Mouse (Mus musculus) hindbrain, embryonic 16.5 days (tissue): ENCODE measurements around the gene Jakmip3. TPM values are rescaled to one million over a fixed set of nuclear protein-coding genes. Genes with fewer than 3 reads are reported as not detected.
A peak's percentile ranks its signal among the peaks of the same experiment; 100 is the strongest.

Experiments used
- ATAC-seq: fragments of 200-750 bp; cut with Nextera tagmentation; 2 replicates; pipeline ENCODE4 v1.8.0; 2017; ENCODE audit warnings: moderate TSS enrichment, moderate library complexity
- H3K27ac ChIP-seq: fragments of 300-500 bp; sonication (generic); 2 replicates; pipeline ENCODE4 v1.5.1; 2014; ENCODE audit warnings: low read depth, mild to moderate bottlenecking, control low read depth, low read length, moderate library complexity
- H3K27me3 ChIP-seq: fragments of 300-500 bp; sonication (generic); replicated peaks from 2 replicates; pipeline ENCODE4 v1.6.1; 2014; ENCODE audit warnings: low read length; ENCODE audit not compliant: control insufficient read depth, insufficient read depth
- H3K36me3 ChIP-seq: fragments of 300-500 bp; sonication (generic); 2 replicates; pipeline ENCODE4 v1.6.1; 2014; ENCODE audit warnings: mild to moderate bottlenecking, low read length, moderate library complexity, mixed read lengths; ENCODE audit not compliant: control insufficient read depth, insufficient read depth
- H3K4me1 ChIP-seq: fragments of 300-500 bp; sonication (generic); 2 replicates; pipeline ENCODE4 v1.6.1; 2014; ENCODE audit warnings: low read depth, low read length; ENCODE audit not compliant: control insufficient read depth, insufficient read depth
- H3K4me2 ChIP-seq: fragments of 300-500 bp; sonication (generic); 2 replicates; pipeline ENCODE4 v1.6.1; 2014; ENCODE audit warnings: mild to moderate bottlenecking, low read length, control low read depth, moderate library complexity
- H3K4me3 ChIP-seq: fragments of 300-500 bp; sonication (generic); 2 replicates; pipeline ENCODE4 v1.5.1; 2014; ENCODE audit warnings: mild to moderate bottlenecking, low read length, control low read depth, moderate library complexity
- H3K9ac ChIP-seq: fragments of 300-500 bp; sonication (generic); 2 replicates; pipeline ENCODE4 v1.6.1; 2014; ENCODE audit warnings: low read depth, mild to moderate bottlenecking, control low read depth, low read length, moderate library complexity
- H3K9me3 ChIP-seq: fragments of 300-500 bp; sonication (generic); 2 replicates; pipeline ENCODE4 v1.6.1; 2014; ENCODE audit warnings: mild to moderate bottlenecking, low read length, moderate library complexity; ENCODE audit not compliant: control insufficient read depth
- WGBS: fragments of 180-500 bp; shearing (Covaris S2); extraction: QIAGEN DNeasy Blood & Tissue Kit; methylation state at CpG from one replicate; pipeline ENCODE4 v1.1.7; 2014; 5-methylcytosine and 5-hydroxymethylcytosine counted together
- polyA plus RNA-seq: library from polyadenylated mRNA; unstranded; fragments of >200 nt; fragmentation: Nextera tagmentation; extraction: Ambion mirVana; gene quantifications from 2 replicates; pipeline ENCODE4 v1.2.1, GENCODE M21; 2015

Gene Jakmip3
- polyA plus RNA-seq, 1 experiment from 2014 or later, result 12.5 TPM

- H3K9me3 ChIP-seq, result no peaks in the 10 kb centered on the region
- no peak overlapping the region for H3K4me3 ChIP-seq
- WGBS, result 78% methylated on average over 5 of the region's 5 CpGs
- no peak overlapping the region for H3K27ac ChIP-seq
- peaks cover 14% of the 10 kb centered on the region for H3K4me1 ChIP-seq
- ATAC-seq, result no peak
- H3K9ac ChIP-seq, result no peak overlapping the region
- peaks cover 25% of the 10 kb centered on the region for H3K36me3 ChIP-seq
- no peaks in the 10 kb centered on the region for H3K27me3 ChIP-seq
- H3K4me2 ChIP-seq, result no peak overlapping the region
Measured at GRCm38 (mm10) chr7:139093124-139093523, 152.6 kb downstream of the Jakmip3 start.

GRCm38 (mm10) chr7:139093781-139094180 lies 153.3 kb downstream of the Jakmip3 start:
- Histone ChIP-seq H3K4me2 (no peak overlapping the region), H3K4me1 (peaks cover 9% of the 10 kb centered on the region), H3K9ac (no peak overlapping the region), H3K36me3 (peaks cover 28% of the 10 kb centered on the region), H3K9me3 (no peaks in the 10 kb centered on the region), H3K4me3 (no peak overlapping the region), H3K27me3 (no peaks in the 10 kb centered on the region), H3K27ac (no peak overlapping the region)
- ATAC-seq, result no peak
- 84% methylated on average over 7 of the region's 7 CpGs for WGBS

DNA sequence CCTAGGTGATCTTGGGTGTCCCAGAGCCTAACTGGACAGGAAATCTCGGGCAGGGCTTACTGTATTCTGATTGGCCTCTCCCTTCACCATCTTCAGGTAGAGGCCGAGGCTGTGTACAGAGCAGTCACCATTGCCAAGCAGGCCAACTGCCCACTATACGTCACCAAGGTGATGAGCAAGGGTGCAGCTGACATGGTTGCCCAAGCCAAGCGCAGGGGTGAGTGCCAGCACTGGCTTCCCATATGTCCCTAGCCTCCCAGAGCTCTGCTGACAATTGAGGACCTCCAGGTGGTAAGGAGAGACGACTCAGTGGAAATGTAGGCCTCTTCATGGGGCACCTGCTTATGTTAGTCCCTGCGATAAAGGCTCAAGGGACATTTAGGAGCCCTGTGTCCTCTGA lies 154.2 kb downstream of the Jakmip3 start:
- Histone ChIP-seq H3K27me3 (no peaks in the 10 kb centered on the region), H3K4me2 (no peak overlapping the region), H3K4me1 (peaks cover 4% of the 10 kb centered on the region), H3K9ac (no peak overlapping the region), H3K36me3 (peaks cover 32% of the 10 kb centered on the region), H3K27ac (no peak overlapping the region), H3K9me3 (no peaks in the 10 kb centered on the region), H3K4me3 (no peak overlapping the region)
- no peak for ATAC-seq
- 73% methylated on average over 6 of the region's 6 CpGs for WGBS

DNA sequence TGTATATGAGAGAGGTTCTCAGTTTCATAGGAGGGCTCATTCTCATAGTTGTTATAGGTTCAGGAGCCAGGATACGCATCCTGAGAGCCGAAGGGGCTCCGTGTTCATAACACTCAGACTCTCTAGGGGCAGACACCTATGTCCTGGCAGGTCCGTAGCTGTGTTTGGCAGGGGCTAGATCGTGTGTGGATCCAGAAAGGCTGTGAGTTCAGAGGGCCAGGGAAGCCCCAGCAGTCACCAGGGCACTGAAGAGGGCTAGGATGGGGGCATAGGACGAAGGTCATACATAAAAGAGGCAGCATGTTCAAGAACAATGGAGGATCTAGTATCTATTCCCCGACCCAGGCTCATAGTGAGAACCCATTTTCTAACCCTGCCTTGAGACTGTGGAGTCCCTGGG lies 154.8 kb downstream of the Jakmip3 start:
- Histone ChIP-seq H3K9me3 (no peaks in the 10 kb centered on the region), H3K4me3 (no peak overlapping the region), H3K4me1 (no peaks in the 10 kb centered on the region; the same call in none of the 2 replicates), H3K4me2 (no peak overlapping the region), H3K27me3 (no peaks in the 10 kb centered on the region), H3K36me3 (peaks cover 33% of the 10 kb centered on the region), H3K27ac (no peak overlapping the region), H3K9ac (no peak overlapping the region; the same call in 1 of the 2 replicates)
- no peak for ATAC-seq
- 82% methylated on average over 7 of the region's 7 CpGs for WGBS

DNA sequence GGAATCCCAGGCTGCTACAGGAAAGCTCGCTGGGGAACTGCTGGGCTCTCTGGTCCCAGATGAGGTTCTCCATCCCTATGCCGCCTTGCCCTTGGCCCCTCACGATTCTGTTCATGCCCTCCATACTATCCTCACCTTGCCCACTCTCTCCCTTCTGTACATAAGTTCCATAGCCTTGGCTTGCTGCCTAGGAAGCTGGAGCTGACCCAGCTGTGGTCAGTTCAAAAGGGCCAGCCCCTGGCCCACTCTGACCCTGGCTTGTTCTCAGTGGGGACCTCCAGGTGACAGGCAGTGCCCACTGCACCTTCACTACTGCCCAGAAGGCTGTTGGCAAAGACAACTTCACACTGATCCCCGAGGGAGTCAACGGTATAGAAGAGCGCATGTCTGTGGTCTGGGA lies 155.9 kb downstream of the Jakmip3 start:
- Histone ChIP-seq H3K4me2 (no peak overlapping the region), H3K9me3 (no peaks in the 10 kb centered on the region), H3K9ac (no peak overlapping the region), H3K4me3 (no peak overlapping the region), H3K4me1 (no peaks in the 10 kb centered on the region), H3K27me3 (no peaks in the 10 kb centered on the region), H3K36me3 (peaks cover 26% of the 10 kb centered on the region), H3K27ac (no peak overlapping the region)
- no peak for ATAC-seq
- WGBS, result 90% methylated on average over 6 of the region's 6 CpGs

- H3K27ac ChIP-seq, result no peak overlapping the region
Measured at GRCm38 (mm10) chr7:139100531-139101095, 160.1 kb downstream of the Jakmip3 start.

DNA sequence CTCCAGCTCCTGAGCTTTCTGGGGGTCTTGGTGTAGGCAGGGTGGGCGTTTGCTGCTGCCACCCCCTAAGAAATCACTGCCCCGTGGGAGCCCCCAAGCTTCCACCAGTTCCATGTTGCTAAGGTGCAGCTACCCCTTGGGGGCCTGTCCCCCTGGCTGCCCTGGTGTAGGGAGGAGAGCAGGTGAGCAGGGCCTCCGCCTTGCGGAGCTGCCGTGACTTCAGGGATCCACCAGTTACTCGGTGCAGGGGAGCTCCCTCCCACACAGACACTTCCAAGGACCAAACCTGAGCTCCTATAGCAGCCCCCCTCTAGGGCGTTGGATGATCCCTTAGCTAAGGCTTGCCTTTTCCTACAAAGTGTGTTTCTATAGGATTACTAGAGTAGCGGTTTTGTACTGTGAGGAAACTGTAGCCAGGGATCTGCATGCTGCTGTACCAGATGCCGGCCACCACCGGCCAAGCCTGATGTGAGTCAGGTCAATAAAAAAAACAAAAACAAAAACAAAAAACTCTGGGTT lies 160.8 kb downstream of the Jakmip3 start:
- peaks cover 11% of the 10 kb centered on the region for H3K36me3 ChIP-seq
- H3K9me3 ChIP-seq, result no peaks in the 10 kb centered on the region
- H3K9ac ChIP-seq, result no peak overlapping the region
- H3K4me3 ChIP-seq, result no peak overlapping the region
- no peaks in the 10 kb centered on the region for H3K27me3 ChIP-seq
- 76% methylated on average over 10 of the region's 10 CpGs for WGBS
- H3K27ac ChIP-seq, result 0 out of 2 replicates have a peak overlapping the region, but pooled peaks have one; percentile 29
- no peak for ATAC-seq
- no peak overlapping the region for H3K4me2 ChIP-seq
- no peaks in the 10 kb centered on the region for H3K4me1 ChIP-seq

More at GRCm38 (mm10) chr7:139100531-139101095, 160.1 kb downstream of the Jakmip3 start:
- Histone ChIP-seq H3K9ac (no peak overlapping the region), H3K9me3 (no peaks in the 10 kb centered on the region), H3K36me3 (peaks cover 11% of the 10 kb centered on the region), H3K4me3 (no peak overlapping the region), H3K27me3 (no peaks in the 10 kb centered on the region), H3K4me1 (no peaks in the 10 kb centered on the region), H3K4me2 (no peak overlapping the region)
- WGBS, result 68% methylated on average over 12 of the region's 12 CpGs
- no peak for ATAC-seq

GRCm38 (mm10) chr7:139101826-139102225 lies 161.3 kb downstream of the Jakmip3 start:
- H3K36me3 ChIP-seq, result peaks cover 11% of the 10 kb centered on the region
- no peak for ATAC-seq
- H3K9me3 ChIP-seq, result no peaks in the 10 kb centered on the region
- no peak overlapping the region for H3K4me3 ChIP-seq
- H3K4me2 ChIP-seq, result no peak overlapping the region
- 72% methylated on average over 3 of the region's 3 CpGs for WGBS
- H3K9ac ChIP-seq, result no peak overlapping the region
- H3K27me3 ChIP-seq, result no peaks in the 10 kb centered on the region
- H3K4me1 ChIP-seq, result no peaks in the 10 kb centered on the region
- H3K27ac ChIP-seq, result no peak overlapping the region

DNA sequence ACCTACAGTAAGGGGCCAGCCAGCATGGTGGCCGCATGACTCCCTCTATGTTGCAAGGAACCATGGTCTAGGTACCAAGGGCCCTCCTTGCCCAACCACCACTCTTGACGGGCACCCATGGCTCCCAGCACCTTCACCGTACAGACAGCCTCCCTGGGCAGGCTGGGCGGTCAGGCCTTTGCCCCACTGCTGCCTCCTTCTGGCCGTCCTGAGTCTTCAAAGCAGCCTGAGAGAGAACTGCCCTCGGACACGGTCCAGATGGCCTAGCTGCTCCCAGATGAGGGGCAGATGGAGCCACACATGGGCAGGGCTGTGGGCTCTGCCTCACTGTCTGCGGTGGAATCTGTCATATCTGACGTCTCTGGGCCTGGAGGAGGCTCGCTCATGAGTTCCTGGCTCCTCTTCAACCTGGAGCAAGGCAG lies 163.4 kb downstream of the Jakmip3 start:
- H3K4me2 ChIP-seq, result no peak overlapping the region
- H3K9me3 ChIP-seq, result no peaks in the 10 kb centered on the region
- H3K27ac ChIP-seq, result no peak overlapping the region
- no peaks in the 10 kb centered on the region for H3K4me1 ChIP-seq
- no peak overlapping the region for H3K4me3 ChIP-seq
- peaks cover 3% of the 10 kb centered on the region for H3K36me3 ChIP-seq
- 45% methylated on average over 10 of the region's 10 CpGs for WGBS
- H3K27me3 ChIP-seq, result no peaks in the 10 kb centered on the region
- peak; percentile 25; the same call in 1 of the 2 replicates for ATAC-seq
- H3K9ac ChIP-seq, result no peak overlapping the region
